In genomic region chr9:44721877-44722186, GRCm38 (mm10) we compare ENCODE assay signal across 8 mouse cellular contexts. TPM values are rescaled to one million over a fixed set of nuclear protein-coding genes. Genes with fewer than 3 reads are reported as not detected.
DNase-seq lines count a peak whose midpoint lies in the region; ATAC-seq lines count a peak whose summit lies in the region.
"Had no signal": no experiment of that assay in that cellular context is flagged by ENCODE, and none has a peak within 500 bp of the region (broad histone marks: within the 10 kb centered on the region; RNA-seq: fewer than 3 reads in every experiment).

No protein-coding gene starts in this region.

- H3K4me2 ChIP-seq in neural tube, embryonic 11.5 days (ENCODE audit: low read depth) = no peak overlapping the region; the same call in 1 of the 2 replicates
- H3K4me2 ChIP-seq in heart, embryonic 14.5 days (ENCODE audit: low read length) = peak overlapping the region; percentile 72
- H3K4me2 ChIP-seq in liver, embryonic 12.5 days = peak overlapping the region; percentile 78; the same call in 1 of the 2 replicates

- H3K4me1 ChIP-seq in neural tube, embryonic 11.5 days (ENCODE audit: control insufficient read depth, insufficient read depth, low read length) = peaks cover 45% of the 10 kb centered on the region
- peaks cover 39 to 61% of the 10 kb centered on the region in 2 experiments for H3K4me1 ChIP-seq in heart, embryonic 14.5 days (ENCODE audit: control insufficient read depth in 2 of 2, insufficient read depth in 2 of 2, low read length in 2 of 2)
- H3K4me1 ChIP-seq in liver, embryonic 12.5 days = peaks cover 67% of the 10 kb centered on the region

- no peaks in the 10 kb centered on the region for H3K9me3 ChIP-seq in neural tube, embryonic 11.5 days (ENCODE audit: control insufficient read depth, low read length)
- H3K9me3 ChIP-seq in heart, embryonic 14.5 days (ENCODE audit: control insufficient read depth, low read length) = no peaks in the 10 kb centered on the region
- no peaks in the 10 kb centered on the region for H3K9me3 ChIP-seq in liver, embryonic 12.5 days (replicated peaks)

- 82% methylated on average over 3 of the region's 3 CpGs for WGBS in neural tube, embryonic 11.5 days
- 34% methylated on average over 3 of the region's 3 CpGs for WGBS in heart, embryonic 14.5 days
- WGBS in liver, embryonic 12.5 days (ENCODE audit: insufficient replicate concordance) = 72% methylated on average over 3 of the region's 3 CpGs

- 0 out of 2 replicates have a peak overlapping the region, but pooled peaks have one; percentile 27 for H3K27ac ChIP-seq in neural tube, embryonic 11.5 days (ENCODE audit: low read depth, low read length)
- peak overlapping the region; percentile 50 to 73; a peak in 3 of 4 replicates for H3K27ac ChIP-seq in heart, embryonic 14.5 days (replicated peaks in 1 of 2; ENCODE audit: control insufficient read depth in 1 of 2, insufficient read depth in 1 of 2, low read depth in 2 of 2, low read length in 2 of 2)
- no peak overlapping the region for H3K27ac ChIP-seq in liver, embryonic 12.5 days

- no peak overlapping the region; the same call in 1 of the 2 replicates for H3K9ac ChIP-seq in neural tube, embryonic 11.5 days (ENCODE audit: low read length)
- peak overlapping the region; percentile 84; the same call in 1 of the 2 replicates for H3K9ac ChIP-seq in heart, embryonic 14.5 days (ENCODE audit: low read length)
- H3K9ac ChIP-seq in liver, embryonic 12.5 days = no peak overlapping the region

- H3K27me3 ChIP-seq in neural tube, embryonic 11.5 days (ENCODE audit: control insufficient read depth, insufficient read depth, low read length) = no peaks in the 10 kb centered on the region
- H3K27me3 ChIP-seq in heart, embryonic 14.5 days (ENCODE audit: control insufficient read depth, insufficient read depth, low read length) = no peaks in the 10 kb centered on the region
- peaks cover 34% of the 10 kb centered on the region for H3K27me3 ChIP-seq in liver, embryonic 12.5 days (replicated peaks)

- no peak for DNase-seq in neural tube, embryonic 11.5 days (ENCODE audit: low spot score)
- DNase-seq in neural tube, embryonic 10.5 days (ENCODE audit: extremely low spot score, low spot score) = no peak
- DNase-seq in yolk sac, embryonic 10.5 days (ENCODE audit: low spot score) = no peak
- no peak for DNase-seq in adrenal gland, adult 18-20 months (ENCODE audit: low spot score in 2 of 2)
- no peak for DNase-seq in gastrocnemius, postnatal 14 days

- peaks cover 3% of the 10 kb centered on the region; the same call in 1 of the 2 replicates for H3K36me3 ChIP-seq in neural tube, embryonic 11.5 days (ENCODE audit: control insufficient read depth, insufficient read depth, low read length)
- peaks cover 35% of the 10 kb centered on the region for H3K36me3 ChIP-seq in heart, embryonic 14.5 days (ENCODE audit: control insufficient read depth, insufficient read depth, low read length)
- no peaks in the 10 kb centered on the region; the same call in 1 of the 2 replicates for H3K36me3 ChIP-seq in liver, embryonic 12.5 days

- intact Hi-C loops in gastrocnemius, postnatal 14 days (cut with DNase I; ENCODE audit: low total_unique reads) = no loop called here

- H3K4me3 ChIP-seq in neural tube, embryonic 11.5 days (ENCODE audit: low read depth, low read length) = no peak overlapping the region
- H3K4me3 ChIP-seq in heart, embryonic 14.5 days (ENCODE audit: control insufficient read depth in 1 of 2, insufficient read depth in 1 of 2, low read depth in 1 of 2, low read length in 2 of 2) = peak overlapping the region in 1 of 2 experiments; percentile 66; a peak in 2 of 4 replicates
- H3K4me3 ChIP-seq in liver, embryonic 12.5 days = no peak overlapping the region

- ATAC-seq in neural tube, embryonic 11.5 days (ENCODE audit: insufficient read depth, low FRiP score, low TSS enrichment) = peak; percentile 1; the same call in 1 of the 2 replicates
- ATAC-seq in heart, embryonic 14.5 days (ENCODE audit: insufficient number of reproducible peaks, insufficient read depth, low FRiP score, low read depth) = no peak
- ATAC-seq in liver, embryonic 12.5 days = peak; percentile 20; the same call in 1 of the 2 replicates

RNA-seq across cellular contexts. Expression of gene Phldb1, which starts 13.2 kb away (rescaled TPM):
- 44.3 and 47.7 TPM in 2 replicates for polyA plus RNA-seq in neural tube, embryonic 11.5 days (2014; fragmentation: Nextera tagmentation; extraction: Ambion mirVana)
- polyA plus RNA-seq in heart, embryonic 14.5 days (2014; fragmentation: Nextera tagmentation; extraction: Ambion mirVana) = 23.2 and 25.4 TPM in 2 replicates
- polyA plus RNA-seq in liver, embryonic 12.5 days (2016; fragmentation: Nextera tagmentation; extraction: Ambion mirVana) = 5.2 and 6.5 TPM in 2 replicates
- total RNA-seq in adrenal gland, adult 18-20 months (2021) = 10 to 100 TPM; 24.1 to 60.8 TPM
- 10 to 100 TPM; 43.8 to 47.6 TPM for total RNA-seq in gastrocnemius, postnatal 14 days (2021)

RNA-seq across cellular contexts. Expression of gene Arcn1, which starts 45.8 kb away (rescaled TPM):
- polyA plus RNA-seq in neural tube, embryonic 11.5 days (2014; fragmentation: Nextera tagmentation; extraction: Ambion mirVana) = 211 and 214 TPM in 2 replicates
- 126 and 131 TPM in 2 replicates for polyA plus RNA-seq in heart, embryonic 14.5 days (2014; fragmentation: Nextera tagmentation; extraction: Ambion mirVana)
- 127 TPM in 2 replicates for polyA plus RNA-seq in liver, embryonic 12.5 days (2016; fragmentation: Nextera tagmentation; extraction: Ambion mirVana)
- 100 to 1,000 TPM; 139 to 168 TPM for total RNA-seq in adrenal gland, adult 18-20 months (2021)
- 10 to 100 TPM; 65.1 to 69.9 TPM for total RNA-seq in gastrocnemius, postnatal 14 days (2021)

RNA-seq across cellular contexts. Expression of gene Ift46, which starts 45.9 kb away (rescaled TPM):
- 144 and 145 TPM in 2 replicates for polyA plus RNA-seq in neural tube, embryonic 11.5 days (2014; fragmentation: Nextera tagmentation; extraction: Ambion mirVana)
- polyA plus RNA-seq in heart, embryonic 14.5 days (2014; fragmentation: Nextera tagmentation; extraction: Ambion mirVana) = 67.7 and 73.8 TPM in 2 replicates
- polyA plus RNA-seq in liver, embryonic 12.5 days (2016; fragmentation: Nextera tagmentation; extraction: Ambion mirVana) = 24.3 and 24.7 TPM in 2 replicates
- 10 to 100 TPM; 54.0 to 57.6 TPM for total RNA-seq in adrenal gland, adult 18-20 months (2021)
- 10 to 100 TPM; 29.2 to 38.8 TPM for total RNA-seq in gastrocnemius, postnatal 14 days (2021)

RNA-seq across cellular contexts. Expression of gene Treh, which starts 48.8 kb away (rescaled TPM):
- not detected in 2 replicates for polyA plus RNA-seq in neural tube, embryonic 11.5 days (2014; fragmentation: Nextera tagmentation; extraction: Ambion mirVana)
- polyA plus RNA-seq in heart, embryonic 14.5 days (2014; fragmentation: Nextera tagmentation; extraction: Ambion mirVana) = not detected in 2 replicates
- polyA plus RNA-seq in liver, embryonic 12.5 days (2016; fragmentation: Nextera tagmentation; extraction: Ambion mirVana) = not detected in 2 replicates
- not detected for total RNA-seq in adrenal gland, adult 18-20 months (2021)
- not detected for total RNA-seq in gastrocnemius, postnatal 14 days (2021)
- polyA plus RNA-seq: liver, embryonic 16.5 days had no signal
